Mouse (Mus musculus) limb, embryonic 15.5 days (tissue): ENCODE results near the gene Lancl1. TPM values are rescaled to one million over a fixed set of nuclear protein-coding genes. Genes with fewer than 3 reads are reported as not detected.

Experiments
- ATAC-seq: fragments of 200-750 bp; cut with Nextera tagmentation; 2 replicates; pipeline ENCODE4 v1.8.0; 2017; ENCODE audit warnings: low read depth, moderate TSS enrichment; ENCODE audit not compliant: insufficient number of reproducible peaks, low FRiP score, low TSS enrichment
- H3K27ac ChIP-seq: fragments of 300-500 bp; sonication (generic); 2 replicates; pipeline ENCODE4 v1.5.1; 2015; ENCODE audit warnings: moderate library complexity, mild to moderate bottlenecking, inconsistent platforms
- H3K27me3 ChIP-seq: fragments of 300-500 bp; sonication (generic); 2 replicates; pipeline ENCODE4 v1.6.1; 2015; ENCODE audit warnings: inconsistent platforms
- H3K36me3 ChIP-seq: fragments of 300-500 bp; sonication (generic); 2 replicates; pipeline ENCODE4 v1.6.1; 2015; ENCODE audit warnings: inconsistent platforms
- H3K4me1 ChIP-seq: fragments of 300-500 bp; sonication (generic); 2 replicates; pipeline ENCODE4 v1.6.1; 2015; ENCODE audit warnings: inconsistent platforms
- H3K4me2 ChIP-seq: fragments of 300-500 bp; sonication (generic); 2 replicates; pipeline ENCODE4 v1.6.1; 2015; ENCODE audit warnings: mild to moderate bottlenecking, inconsistent platforms
- H3K4me3 ChIP-seq: fragments of 300-500 bp; sonication (generic); 2 replicates; pipeline ENCODE4 v1.5.1; 2015; ENCODE audit warnings: mild to moderate bottlenecking, inconsistent platforms
- H3K9ac ChIP-seq: fragments of 300-500 bp; sonication (generic); 2 replicates; pipeline ENCODE4 v1.6.1; 2015; ENCODE audit warnings: inconsistent platforms
- H3K9me3 ChIP-seq: fragments of 300-500 bp; sonication (generic); 2 replicates; pipeline ENCODE4 v1.6.1; 2016; ENCODE audit warnings: inconsistent platforms
- WGBS: fragments of 180-500 bp; shearing (Covaris S2); methylation state at CpG from one replicate; pipeline ENCODE4 v1.1.7; 2015; 5-methylcytosine and 5-hydroxymethylcytosine counted together
- polyA plus RNA-seq: library from polyadenylated mRNA; unstranded; fragments of >200 nt; fragmentation: Nextera tagmentation; extraction: Ambion mirVana; gene quantifications from 2 replicates; pipeline ENCODE4 v1.2.1, GENCODE M21; 2015

The Lancl1 gene
- polyA plus RNA-seq, 1 experiment from 2014 or later: 130 TPM

GRCm38 (mm10) chr1:67010520-67010919 lies 28.2 kb downstream of the Lancl1 start:
- ATAC-seq: no peak
- no peak overlapping the region for H3K4me3 ChIP-seq
- no peak overlapping the region for H3K9ac ChIP-seq
- no peaks in the 10 kb centered on the region for H3K4me1 ChIP-seq
- no peaks in the 10 kb centered on the region for H3K9me3 ChIP-seq
- H3K27me3 ChIP-seq: no peaks in the 10 kb centered on the region
- H3K27ac ChIP-seq: no peak overlapping the region
- no peak overlapping the region for H3K4me2 ChIP-seq
- peaks cover 34% of the 10 kb centered on the region for H3K36me3 ChIP-seq
- 86% methylated on average over 3 of the region's 3 CpGs for WGBS

DNA sequence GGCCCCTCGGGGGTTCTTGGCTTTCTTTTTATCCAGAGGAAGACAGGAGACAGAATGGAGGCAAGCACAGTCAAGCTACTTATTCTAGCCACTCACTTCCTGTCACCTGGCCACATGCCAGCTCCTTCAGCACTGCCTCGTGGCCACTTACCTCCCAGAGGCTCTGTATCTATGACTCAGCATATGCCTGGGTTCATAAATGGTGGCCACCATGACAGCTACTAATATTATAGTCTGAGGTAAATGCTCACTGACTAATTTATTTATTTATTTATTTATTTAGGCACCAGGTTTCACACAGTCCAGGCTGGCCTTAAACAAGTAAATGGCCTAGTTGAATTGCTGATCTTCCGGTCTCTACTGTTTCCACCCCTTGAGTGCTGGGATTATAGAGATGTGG lies 35.0 kb downstream of the Lancl1 start:
- WGBS: 51% methylated on average over 3 of the region's 3 CpGs
- peak; percentile 52; the same call in 1 of the 2 replicates for ATAC-seq
- H3K36me3 ChIP-seq: peaks cover 58% of the 10 kb centered on the region

DNA sequence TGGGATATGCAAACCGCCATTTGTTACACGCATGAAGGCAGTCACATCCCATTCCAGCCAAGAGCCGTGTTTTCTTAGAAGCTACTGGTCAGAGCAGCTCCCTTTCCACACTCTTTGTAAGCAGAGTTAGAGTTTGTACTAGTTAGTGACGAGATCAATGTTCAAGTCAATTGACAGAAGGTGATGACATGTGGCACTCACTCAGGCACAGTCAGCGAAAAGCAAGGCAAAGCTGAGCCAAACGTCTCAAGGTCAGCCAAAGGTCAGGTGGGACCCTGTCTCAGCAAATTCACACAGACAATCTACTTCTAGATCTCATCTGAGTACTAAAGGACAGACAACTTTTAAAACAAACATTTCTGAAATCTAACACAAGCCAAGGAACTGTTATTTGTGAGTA lies 36.4 kb downstream of the Lancl1 start:
- Histone ChIP-seq H3K27me3 (no peaks in the 10 kb centered on the region), H3K4me1 (no peaks in the 10 kb centered on the region), H3K36me3 (peaks cover 54% of the 10 kb centered on the region), H3K4me2 (no peak overlapping the region), H3K9me3 (no peaks in the 10 kb centered on the region), H3K9ac (no peak overlapping the region), H3K27ac (no peak overlapping the region), H3K4me3 (no peak overlapping the region)
- WGBS: 77% methylated on average over 6 of the region's 6 CpGs
- no peak for ATAC-seq

More for the DNA sequence above, 35.0 kb downstream of the Lancl1 start:
- no peak overlapping the region for H3K4me3 ChIP-seq
- H3K9ac ChIP-seq: no peak overlapping the region
- H3K9me3 ChIP-seq: no peaks in the 10 kb centered on the region
- H3K4me2 ChIP-seq: no peak overlapping the region
- no peak overlapping the region for H3K27ac ChIP-seq
- H3K27me3 ChIP-seq: no peaks in the 10 kb centered on the region
- H3K4me1 ChIP-seq: no peaks in the 10 kb centered on the region

GRCm38 (mm10) chr1:67001367-67001766 lies 37.3 kb downstream of the Lancl1 start:
- Histone ChIP-seq H3K36me3 (peaks cover 51% of the 10 kb centered on the region), H3K27me3 (no peaks in the 10 kb centered on the region), H3K9ac (no peak overlapping the region), H3K9me3 (no peaks in the 10 kb centered on the region), H3K4me2 (no peak overlapping the region), H3K27ac (no peak overlapping the region), H3K4me3 (no peak overlapping the region), H3K4me1 (no peaks in the 10 kb centered on the region)
- 83% methylated on average over 1 of the region's 1 CpGs for WGBS
- ATAC-seq: no peak

DNA sequence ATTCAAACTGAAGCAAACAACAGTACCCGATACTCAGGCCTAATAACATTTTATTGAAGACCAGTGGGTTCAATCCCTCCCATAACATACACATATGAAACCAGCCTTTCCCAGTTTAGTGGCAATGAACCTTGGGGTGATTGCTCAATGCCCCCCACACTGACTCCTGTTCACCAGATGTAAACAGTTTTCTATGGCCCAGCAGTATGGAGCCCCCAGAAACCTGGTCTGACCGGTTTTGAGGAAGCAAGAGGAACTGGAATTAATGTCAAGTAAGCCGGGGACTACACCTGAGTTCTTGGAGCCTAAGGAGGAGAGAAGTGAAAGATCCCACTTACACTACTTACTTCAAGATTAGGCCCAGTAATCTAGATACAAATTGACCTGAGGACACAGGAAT lies 38.2 kb downstream of the Lancl1 start:
- Histone ChIP-seq H3K27me3 (no peaks in the 10 kb centered on the region), H3K9me3 (no peaks in the 10 kb centered on the region), H3K4me1 (no peaks in the 10 kb centered on the region), H3K36me3 (peaks cover 42% of the 10 kb centered on the region), H3K4me3 (no peak overlapping the region), H3K4me2 (no peak overlapping the region), H3K9ac (no peak overlapping the region), H3K27ac (no peak overlapping the region)
- no peak for ATAC-seq
- WGBS: 61% methylated on average over 3 of the region's 3 CpGs

DNA sequence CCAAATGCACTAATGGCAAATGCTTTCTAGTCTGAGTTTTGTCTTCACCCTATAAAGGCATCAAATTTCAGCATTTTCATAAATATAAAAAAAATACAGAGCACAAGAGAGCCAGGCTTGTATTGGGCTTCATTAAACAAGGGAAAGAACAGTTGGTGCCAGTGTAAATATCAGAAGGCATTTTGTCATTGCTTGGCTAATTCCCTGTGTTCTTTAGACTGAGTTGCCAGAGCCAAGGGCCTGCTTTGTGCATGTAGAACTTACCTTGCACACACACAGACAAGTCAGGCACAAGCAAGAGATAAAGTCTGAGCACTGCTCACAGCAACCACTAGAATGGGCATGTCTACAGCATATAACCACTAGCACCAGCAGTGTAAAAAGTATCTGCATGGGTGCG lies 40.1 kb downstream of the Lancl1 start:
- no peaks in the 10 kb centered on the region for H3K9me3 ChIP-seq
- H3K4me2 ChIP-seq: no peak overlapping the region
- no peaks in the 10 kb centered on the region for H3K27me3 ChIP-seq
- WGBS: 81% methylated on average over 1 of the region's 1 CpGs
- ATAC-seq: no peak
- H3K27ac ChIP-seq: no peak overlapping the region
- H3K4me3 ChIP-seq: no peak overlapping the region
- no peaks in the 10 kb centered on the region for H3K4me1 ChIP-seq
- peaks cover 23% of the 10 kb centered on the region for H3K36me3 ChIP-seq
- no peak overlapping the region for H3K9ac ChIP-seq

DNA sequence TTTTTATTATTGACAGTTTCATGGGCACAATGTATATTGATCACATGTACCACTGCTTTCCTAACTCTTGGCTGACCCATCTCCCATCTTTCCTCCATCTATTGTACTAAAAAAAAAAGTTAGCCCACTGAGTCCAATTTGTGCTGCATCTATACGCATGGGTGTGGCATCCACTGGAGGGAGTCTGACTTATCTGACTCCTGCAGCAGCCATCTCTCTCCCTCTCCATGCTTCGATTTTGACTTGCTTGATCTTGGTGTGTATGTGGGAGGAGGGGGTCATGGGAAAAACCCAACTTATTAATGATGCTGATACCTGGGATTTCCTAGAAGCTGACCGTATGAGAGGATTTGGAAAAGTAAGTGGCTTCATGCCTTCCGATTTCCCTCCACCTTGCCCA lies 40.5 kb downstream of the Lancl1 start:
- Histone ChIP-seq H3K36me3 (peaks cover 19% of the 10 kb centered on the region), H3K9me3 (no peaks in the 10 kb centered on the region), H3K27ac (no peak overlapping the region), H3K4me3 (no peak overlapping the region), H3K27me3 (no peaks in the 10 kb centered on the region), H3K4me1 (no peaks in the 10 kb centered on the region), H3K4me2 (no peak overlapping the region), H3K9ac (no peak overlapping the region)
- no peak for ATAC-seq
- 85% methylated on average over 4 of the region's 4 CpGs for WGBS

GRCm38 (mm10) chr1:66996819-66997218 lies 41.9 kb downstream of the Lancl1 start:
- no peak overlapping the region for H3K4me3 ChIP-seq
- H3K4me1 ChIP-seq: 0 out of 2 replicates have a peak, but pooled peaks cover 2% of the 10 kb centered on the region
- WGBS: 85% methylated on average over 2 of the region's 2 CpGs
- no peak for ATAC-seq
- no peaks in the 10 kb centered on the region for H3K9me3 ChIP-seq
- H3K27ac ChIP-seq: no peak overlapping the region
- H3K4me2 ChIP-seq: no peak overlapping the region
- peaks cover 7% of the 10 kb centered on the region for H3K36me3 ChIP-seq
- no peak overlapping the region for H3K9ac ChIP-seq
- no peaks in the 10 kb centered on the region for H3K27me3 ChIP-seq

DNA sequence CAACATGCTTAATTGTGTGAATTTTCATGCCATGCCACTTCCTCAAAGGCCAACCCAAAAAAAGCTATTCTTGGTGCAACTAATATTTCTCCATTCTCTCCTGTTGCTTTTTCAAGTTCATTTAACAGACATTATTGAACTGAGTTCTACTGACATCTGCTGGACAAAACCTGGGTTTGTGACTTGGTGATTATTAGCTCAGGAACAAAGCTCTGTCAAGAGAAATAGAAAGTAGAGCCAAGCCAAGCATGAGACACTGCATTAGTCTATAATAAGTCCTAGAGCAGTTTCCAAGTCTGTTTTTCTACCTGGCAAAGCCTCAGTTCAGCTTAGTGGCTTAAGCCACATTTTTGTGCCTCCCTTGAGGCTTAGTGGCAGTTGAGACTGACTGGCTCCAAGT lies 45.9 kb downstream of the Lancl1 start:
- Histone ChIP-seq H3K36me3 (no peaks in the 10 kb centered on the region), H3K27ac (no peak overlapping the region), H3K9me3 (no peaks in the 10 kb centered on the region), H3K9ac (no peak overlapping the region), H3K4me2 (no peak overlapping the region), H3K27me3 (no peaks in the 10 kb centered on the region), H3K4me1 (0 out of 2 replicates have a peak, but pooled peaks cover 2% of the 10 kb centered on the region), H3K4me3 (no peak overlapping the region)
- no peak for ATAC-seq

- H3K27ac ChIP-seq: no peak overlapping the region
- no peak overlapping the region for H3K4me3 ChIP-seq
- no peak for ATAC-seq
- WGBS: 80% methylated on average over 18 of the region's 18 CpGs
- no peak overlapping the region for H3K9ac ChIP-seq
- H3K9me3 ChIP-seq: no peaks in the 10 kb centered on the region
- H3K36me3 ChIP-seq: no peaks in the 10 kb centered on the region
- 0 out of 2 replicates have a peak, but pooled peaks cover 6% of the 10 kb centered on the region for H3K4me1 ChIP-seq
- no peaks in the 10 kb centered on the region for H3K27me3 ChIP-seq
- H3K4me2 ChIP-seq: no peak overlapping the region
Observed at GRCm38 (mm10) chr1:66987558-66988190, 51.0 kb downstream of the Lancl1 start.

GRCm38 (mm10) chr1:66985906-66986305 lies 52.8 kb downstream of the Lancl1 start:
- Histone ChIP-seq H3K4me2 (no peak overlapping the region), H3K27me3 (no peaks in the 10 kb centered on the region), H3K27ac (no peak overlapping the region), H3K9me3 (no peaks in the 10 kb centered on the region), H3K36me3 (no peaks in the 10 kb centered on the region), H3K4me1 (0 out of 2 replicates have a peak, but pooled peaks cover 6% of the 10 kb centered on the region), H3K4me3 (no peak overlapping the region), H3K9ac (no peak overlapping the region)
- no peak for ATAC-seq
- WGBS: 63% methylated on average over 4 of the region's 4 CpGs

- peak; percentile 52; the same call in 1 of the 2 replicates for ATAC-seq
Observed at GRCm38 (mm10) chr1:66985129-66985698, 53.5 kb downstream of the Lancl1 start.

More at GRCm38 (mm10) chr1:66985129-66985698, 53.5 kb downstream of the Lancl1 start:
- Histone ChIP-seq H3K4me2 (no peak overlapping the region), H3K36me3 (no peaks in the 10 kb centered on the region), H3K9ac (no peak overlapping the region), H3K27ac (no peak overlapping the region), H3K27me3 (no peaks in the 10 kb centered on the region), H3K4me3 (no peak overlapping the region), H3K4me1 (0 out of 2 replicates have a peak, but pooled peaks cover 6% of the 10 kb centered on the region), H3K9me3 (no peaks in the 10 kb centered on the region)
- 31% methylated on average over 7 of the region's 7 CpGs for WGBS
